Mouse (Mus musculus): ENCODE results near the gene Klk1b1.

DNA sequence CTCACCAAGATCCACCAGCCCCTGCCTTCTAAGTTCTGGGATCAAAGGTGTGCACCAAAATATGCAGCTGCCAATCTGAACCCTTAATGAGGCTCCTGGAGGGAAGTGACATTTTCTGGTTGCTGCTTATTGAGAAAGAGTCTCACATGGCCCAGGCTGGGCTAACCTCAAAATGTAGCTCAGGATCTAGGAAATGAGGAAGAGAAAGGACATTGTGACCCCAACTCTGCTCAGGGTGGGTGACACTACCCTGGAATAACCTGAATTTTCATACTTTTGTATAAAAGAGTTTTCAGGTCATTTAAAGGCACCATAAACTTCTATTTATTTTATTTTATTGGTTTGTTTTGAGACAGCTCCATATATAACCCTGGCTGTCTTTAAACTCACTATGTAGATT, 19.1 kb downstream of the Klk1b1 start:
- TF ChIP-seq CTCF (IDR thresholded peaks at IDR 0.05; ENCODE audit: control insufficient read depth, insufficient read depth, insufficient read length) (no peak), USF1 (IDR thresholded peaks at IDR 0.05; ENCODE audit: low read depth) (no peak), CEBPB (IDR thresholded peaks at IDR 0.05; ENCODE audit: low read depth) (no peak), MAX (IDR thresholded peaks at IDR 0.05) (no peak), MYOD1 (IDR thresholded peaks at IDR 0.05; ENCODE audit: control insufficient read depth, insufficient read length, low read depth) (no peak), FOSL1 (IDR thresholded peaks at IDR 0.05; ENCODE audit: insufficient read depth, low read length, poor library complexity, severe bottlenecking) (no peak), MYOG (IDR thresholded peaks at IDR 0.05; ENCODE audit: control insufficient read depth, extremely low read depth, insufficient read length) (no peak)

Data from C2C12 (cell line).